Mouse (Mus musculus): Measurements from ENCODE around the gene Ireb2.

- TF ChIP-seq POLR2A (IDR thresholded peaks at IDR 0.05; ENCODE audit: control insufficient read depth, low read depth, low read length) (no peak), CTCF (IDR thresholded peaks at IDR 0.05; ENCODE audit: control insufficient read depth, insufficient read depth, insufficient replicate concordance, low read depth, low read length) (no peak)
Measured at GRCm38 (mm10) chr9:54949465-54949864, 85.9 kb downstream of the Ireb2 start.
